Mouse (Mus musculus) heart, postnatal 4 days (tissue): ENCODE results near the gene Abhd17a. TPM values are rescaled to one million over a fixed set of nuclear protein-coding genes. Genes with fewer than 3 reads are reported as not detected.

Source experiments
- DNase-seq: peaks from one replicate; pipeline ENCODE4 v3.0.0; 2021
- microRNA-seq, 2 experiments: library from miRNA; unstranded; fragments of <30 nt; microRNA quantifications; one replicate each; pipeline ENCODE4 v1.2.0; 2021 to 2022
- total RNA-seq, 2 experiments: library from RNA; stranded (reverse); gene quantifications; 2 replicates each; pipeline ENCODE4 v1.2.3; 2021

Abhd17a gene
- total RNA-seq, 2 experiments from 2014 or later: 93.6 to 95.0 TPM

- no peak for DNase-seq
Measured at GRCm38 (mm10) chr10:80545590-80545989, 44.6 kb downstream of the Abhd17a start.

- DNase-seq: no peak
Measured at GRCm38 (mm10) chr10:80543873-80544272, 46.3 kb downstream of the Abhd17a start.

GRCm38 (mm10) chr10:80539493-80539892, 50.6 kb downstream of the Abhd17a start:
- no peak for DNase-seq

- peak; percentile 82 for DNase-seq
Measured at GRCm38 (mm10) chr10:80538710-80539394, 51.3 kb downstream of the Abhd17a start, which contains the start of gene Atp8b3. Gene Atp8b3, minus strand, starts transcription at chr10:80539124.

- DNase-seq: no peak
Measured at GRCm38 (mm10) chr10:80538180-80538579, 52.0 kb downstream of the Abhd17a start.

- DNase-seq: no peak
Measured at GRCm38 (mm10) chr10:80535711-80536110, 54.4 kb downstream of the Abhd17a start.

- no peak for DNase-seq
Measured at GRCm38 (mm10) chr10:80535071-80535470, 55.1 kb downstream of the Abhd17a start.

GRCm38 (mm10) chr10:80533704-80534103, 56.4 kb downstream of the Abhd17a start:
- peak; percentile 38 for DNase-seq

Small RNA genes within 50 kb of the gene (microRNA-seq; reads per million reads assigned to microRNA genes)
- gene Mir6912: 1.0 to 2.2 reads per million in 2 experiments

Other genes with a start within 250 kb of the Abhd17a start
- 10 to 100 TPM; 32.8 to 34.2 TPM for gene Adamtsl5, start 241.9 kb downstream of the Abhd17a start, total RNA-seq
- gene Plk5, start 233.9 kb downstream of the Abhd17a start, total RNA-seq: not detected
- gene Mex3d, start 202.7 kb downstream of the Abhd17a start, total RNA-seq: 10 to 100 TPM; 20.2 to 22.2 TPM
- gene Mbd3, start 190.8 kb downstream of the Abhd17a start, total RNA-seq: 100 to 1,000 TPM; 137 to 140 TPM
- 1,000 to 10,000 TPM; 1,257 to 1,372 TPM for gene Uqcr11, start 183.5 kb downstream of the Abhd17a start, total RNA-seq
- gene Tcf3, start 156.7 kb downstream of the Abhd17a start, total RNA-seq: 10 to 100 TPM; 58.6 to 60.1 TPM
- gene Onecut3, start 95.5 kb downstream of the Abhd17a start, total RNA-seq: under 1 TPM in 1 of 2 experiments, not detected in 1; 0.05 TPM
- not detected for gene Atp8b3, start 51.2 kb downstream of the Abhd17a start, total RNA-seq
- gene Rexo1, start 28.8 kb downstream of the Abhd17a start, total RNA-seq: 10 to 100 TPM; 22.4 to 26.2 TPM
- gene Klf16, start 13.0 kb downstream of the Abhd17a start, total RNA-seq: 10 to 100 TPM in 1 of 2 experiments, 1 to 10 TPM in 1; 9.6 to 10.4 TPM
- gene Scamp4, start 12.5 kb upstream of the Abhd17a start, total RNA-seq: 10 to 100 TPM; 27.0 to 30.4 TPM
- 1 to 10 TPM; 2.6 to 2.9 TPM for gene Adat3, start 12.5 kb upstream of the Abhd17a start, total RNA-seq
- 1 to 10 TPM in 1 of 2 experiments, under 1 TPM in 1; 0.79 to 1.2 TPM for gene Gm49322, start 15.7 kb upstream of the Abhd17a start, total RNA-seq
- 100 to 1,000 TPM; 142 to 162 TPM for gene Csnk1g2, start 32.5 kb upstream of the Abhd17a start, total RNA-seq
- gene Btbd2, start 66.7 kb upstream of the Abhd17a start, total RNA-seq: 10 to 100 TPM; 42.2 to 42.4 TPM
- 100 to 1,000 TPM; 105 TPM for gene Mknk2, start 87.8 kb upstream of the Abhd17a start, total RNA-seq
- gene Mob3a, start 111.6 kb upstream of the Abhd17a start, total RNA-seq: 10 to 100 TPM; 12.5 to 13.0 TPM
- 1 to 10 TPM; 3.2 to 4.6 TPM for gene Izumo4, start 111.8 kb upstream of the Abhd17a start, total RNA-seq
- 10 to 100 TPM; 47.8 to 53.8 TPM for gene Ap3d1, start 151.9 kb upstream of the Abhd17a start, total RNA-seq
- 10 to 100 TPM; 75.6 to 76.8 TPM for gene Dot1l, start 164.9 kb upstream of the Abhd17a start, total RNA-seq
- gene Sf3a2, start 207.9 kb upstream of the Abhd17a start, total RNA-seq: 10 to 100 TPM; 46.0 to 51.7 TPM
- gene Plekhj1, start 208.3 kb upstream of the Abhd17a start, total RNA-seq: 10 to 100 TPM; 36.2 to 37.1 TPM
- gene Amh, start 214.9 kb upstream of the Abhd17a start, total RNA-seq: 1 to 10 TPM in 1 of 2 experiments, under 1 TPM in 1; 0.61 to 1.0 TPM
- gene Jsrp1, start 223.2 kb upstream of the Abhd17a start, total RNA-seq: 1 to 10 TPM in 1 of 2 experiments, under 1 TPM in 1; 0.62 to 1.6 TPM
- gene Oaz1, start 236.3 kb upstream of the Abhd17a start, total RNA-seq: 1,000 to 10,000 TPM; 1,002 to 1,049 TPM